Mouse (Mus musculus) stomach, embryonic 14.5 days (tissue): ENCODE measurements around the gene Mical2. TPM values are rescaled to one million over a fixed set of nuclear protein-coding genes. Genes with fewer than 3 reads are reported as not detected.

Source experiments
- ATAC-seq: fragments of 200-750 bp; cut with Nextera tagmentation; 2 replicates; pipeline ENCODE4 v1.8.0; 2017; ENCODE audit warnings: low read depth, moderate TSS enrichment; ENCODE audit not compliant: insufficient number of reproducible peaks, insufficient read depth, low FRiP score
- H3K27ac ChIP-seq: fragments of 300-500 bp; sonication (generic); 2 replicates; pipeline ENCODE4 v1.5.1; 2014; ENCODE audit warnings: mild to moderate bottlenecking, low read length, moderate library complexity, mixed read lengths
- H3K27me3 ChIP-seq: fragments of 300-500 bp; sonication (generic); 2 replicates; pipeline ENCODE4 v1.6.1; 2014; ENCODE audit warnings: low read length, control low read depth, mixed read lengths; ENCODE audit not compliant: control insufficient read depth, insufficient read depth
- H3K36me3 ChIP-seq: fragments of 300-500 bp; sonication (generic); 2 replicates; pipeline ENCODE4 v1.6.1; 2014; ENCODE audit warnings: mild to moderate bottlenecking, control low read depth, low read length, moderate library complexity, mixed read lengths; ENCODE audit not compliant: control insufficient read depth, insufficient read depth
- H3K4me1 ChIP-seq: fragments of 300-500 bp; sonication (generic); 2 replicates; pipeline ENCODE4 v1.6.1; 2014; ENCODE audit warnings: low read length, control low read depth, mixed read lengths; ENCODE audit not compliant: control insufficient read depth, insufficient read depth
- H3K4me2 ChIP-seq: fragments of 300-500 bp; sonication (generic); replicated peaks from 2 replicates; pipeline ENCODE4 v1.6.1; 2014; ENCODE audit warnings: low read depth, low read length, control low read depth
- H3K4me3 ChIP-seq: fragments of 300-500 bp; sonication (generic); 2 replicates; pipeline ENCODE4 v1.5.1; 2014; ENCODE audit warnings: low read depth, low read length, control low read depth
- H3K9ac ChIP-seq: fragments of 300-500 bp; sonication (generic); replicated peaks from 2 replicates; pipeline ENCODE4 v1.6.1; 2014; ENCODE audit warnings: low read depth, mild to moderate bottlenecking, control low read depth, low read length, moderate library complexity, mixed read lengths
- H3K9me3 ChIP-seq: fragments of 300-500 bp; sonication (generic); 2 replicates; pipeline ENCODE4 v1.6.1; 2016; ENCODE audit warnings: low read depth, low read length, control low read depth; ENCODE audit not compliant: control insufficient read depth
- WGBS: fragments of 180-500 bp; shearing (Covaris S2); extraction: QIAGEN DNeasy Blood & Tissue Kit; methylation state at CpG from one replicate; pipeline ENCODE4 v1.1.7; 2014; 5-methylcytosine and 5-hydroxymethylcytosine counted together
- polyA plus RNA-seq: library from polyadenylated mRNA; unstranded; fragments of >200 nt; fragmentation: Nextera tagmentation; extraction: Ambion mirVana; gene quantifications from 2 replicates; pipeline ENCODE4 v1.2.1, GENCODE M21; 2014

The Mical2 gene
- polyA plus RNA-seq, 1 experiment from 2014 or later = 10.7 TPM

DNA sequence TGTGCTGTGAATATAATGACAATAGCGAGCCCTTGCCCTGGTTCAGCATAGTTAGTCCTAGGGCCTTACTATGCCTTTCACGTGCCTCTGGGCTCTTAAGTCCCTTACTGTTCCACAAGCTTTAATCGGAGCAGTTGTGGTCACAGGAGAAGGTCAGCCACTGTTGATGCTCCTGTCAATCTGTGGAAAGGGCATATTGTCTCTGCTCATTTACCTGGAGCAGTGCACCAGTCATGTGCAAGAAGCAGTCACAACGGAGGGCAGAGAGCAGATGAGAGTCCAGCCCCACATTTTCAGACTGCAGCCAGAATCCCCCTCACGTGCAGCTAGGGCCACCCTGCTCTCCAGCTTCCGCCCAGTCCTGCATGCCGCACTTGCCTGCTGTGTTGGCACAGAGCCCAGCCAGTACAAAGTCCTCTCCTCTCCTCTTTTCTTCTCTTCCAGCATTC lies 128.9 kb downstream of the Mical2 start:
- H3K27me3 ChIP-seq = no peaks in the 10 kb centered on the region
- no peak overlapping the region for H3K9ac ChIP-seq
- no peak overlapping the region for H3K4me2 ChIP-seq
- H3K4me3 ChIP-seq = no peak overlapping the region
- H3K36me3 ChIP-seq = no peaks in the 10 kb centered on the region
- ATAC-seq = peak; percentile 84
- no peaks in the 10 kb centered on the region for H3K9me3 ChIP-seq
- peak overlapping the region; percentile 53; the same call in 1 of the 2 replicates for H3K27ac ChIP-seq
- H3K4me1 ChIP-seq = peaks cover 20% of the 10 kb centered on the region
- 9% methylated on average over 7 of the region's 7 CpGs for WGBS

DNA sequence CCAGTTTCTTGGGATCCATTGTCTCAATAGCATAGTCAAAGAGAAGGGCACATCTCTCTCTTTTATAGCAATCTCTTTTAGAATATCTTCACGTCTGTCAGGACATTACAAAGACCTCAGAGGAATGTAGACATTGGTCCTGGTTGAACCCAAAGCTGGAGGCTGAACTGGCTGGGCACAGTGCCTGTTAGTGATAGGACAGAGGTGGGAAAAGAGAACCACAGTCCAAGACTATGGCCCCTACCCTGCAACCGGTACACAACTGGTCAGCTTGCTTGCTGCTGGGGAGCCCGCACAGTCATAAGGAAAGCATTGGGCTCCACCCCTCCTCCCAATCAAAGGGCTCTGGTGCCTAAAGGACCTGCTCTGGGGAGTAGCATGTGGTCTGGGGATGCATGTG lies 133.9 kb downstream of the Mical2 start:
- no peaks in the 10 kb centered on the region for H3K9me3 ChIP-seq
- WGBS = 88% methylated on average over 3 of the region's 3 CpGs
- peaks cover 10% of the 10 kb centered on the region for H3K4me1 ChIP-seq
- H3K36me3 ChIP-seq = no peaks in the 10 kb centered on the region
- H3K27me3 ChIP-seq = no peaks in the 10 kb centered on the region
- H3K4me2 ChIP-seq = no peak overlapping the region
- no peak overlapping the region for H3K4me3 ChIP-seq
- H3K27ac ChIP-seq = no peak overlapping the region
- ATAC-seq = no peak
- no peak overlapping the region for H3K9ac ChIP-seq

DNA sequence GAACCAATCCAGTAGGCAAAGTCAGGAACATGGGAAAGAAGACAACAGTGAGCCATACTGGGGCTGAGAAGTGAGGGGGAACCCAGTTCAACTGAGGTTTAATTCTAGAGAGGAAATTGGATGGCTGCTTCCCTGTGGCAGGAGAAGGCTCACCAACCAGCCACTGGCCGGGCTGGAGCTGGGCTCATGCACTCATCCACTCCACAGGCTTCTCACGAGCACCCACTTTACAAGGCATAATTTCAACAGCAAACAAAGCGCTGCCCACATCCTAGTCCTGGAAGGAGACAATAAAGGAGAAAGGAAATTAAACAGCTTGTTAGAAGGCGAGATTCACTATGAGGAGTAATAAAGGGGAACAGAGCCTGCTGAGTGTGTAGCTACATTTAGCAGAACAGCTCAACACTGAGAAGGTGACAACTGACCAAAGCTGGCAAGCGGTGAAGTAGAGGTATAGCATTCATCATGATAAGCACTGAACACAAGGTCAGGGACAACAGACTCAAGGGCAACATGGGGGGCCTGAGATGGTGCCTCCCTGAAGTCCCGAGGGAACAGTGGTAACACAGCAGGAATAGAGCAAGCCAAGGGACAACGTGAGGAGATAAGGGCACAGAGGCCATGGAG lies 137.0 kb downstream of the Mical2 start:
- Histone ChIP-seq H3K4me3 (no peak overlapping the region), H3K9me3 (no peaks in the 10 kb centered on the region), H3K36me3 (no peaks in the 10 kb centered on the region), H3K27ac (no peak overlapping the region), H3K9ac (no peak overlapping the region), H3K4me2 (no peak overlapping the region), H3K27me3 (no peaks in the 10 kb centered on the region), H3K4me1 (no peaks in the 10 kb centered on the region)
- WGBS = 62% methylated on average over 7 of the region's 7 CpGs
- ATAC-seq = no peak

DNA sequence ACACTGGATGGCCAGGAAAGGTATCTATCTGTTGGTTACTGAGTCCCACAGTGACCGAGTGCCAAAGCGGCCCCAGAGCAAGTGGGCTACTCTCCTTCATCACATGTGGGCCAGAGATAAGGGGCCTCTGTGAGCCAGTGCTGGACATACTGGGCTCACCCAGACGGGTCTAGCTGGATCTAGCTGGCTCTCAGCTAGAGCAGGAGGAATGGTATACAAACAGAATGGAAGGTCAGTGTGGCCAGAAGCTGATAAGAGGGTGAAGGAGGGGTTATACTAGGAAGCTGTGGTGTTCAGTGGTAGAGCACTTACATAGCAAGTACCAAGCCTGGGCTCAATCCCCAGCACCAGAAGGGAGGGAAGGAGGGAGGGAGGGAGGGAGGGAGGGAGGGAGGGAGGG lies 140.2 kb downstream of the Mical2 start:
- no peak overlapping the region for H3K27ac ChIP-seq
- H3K27me3 ChIP-seq = no peaks in the 10 kb centered on the region
- no peak overlapping the region for H3K4me3 ChIP-seq
- no peaks in the 10 kb centered on the region for H3K9me3 ChIP-seq
- no peak for ATAC-seq
- no peaks in the 10 kb centered on the region for H3K4me1 ChIP-seq
- 50% methylated on average over 3 of the region's 3 CpGs for WGBS
- H3K36me3 ChIP-seq = no peaks in the 10 kb centered on the region
- H3K4me2 ChIP-seq = no peak overlapping the region
- H3K9ac ChIP-seq = no peak overlapping the region

DNA sequence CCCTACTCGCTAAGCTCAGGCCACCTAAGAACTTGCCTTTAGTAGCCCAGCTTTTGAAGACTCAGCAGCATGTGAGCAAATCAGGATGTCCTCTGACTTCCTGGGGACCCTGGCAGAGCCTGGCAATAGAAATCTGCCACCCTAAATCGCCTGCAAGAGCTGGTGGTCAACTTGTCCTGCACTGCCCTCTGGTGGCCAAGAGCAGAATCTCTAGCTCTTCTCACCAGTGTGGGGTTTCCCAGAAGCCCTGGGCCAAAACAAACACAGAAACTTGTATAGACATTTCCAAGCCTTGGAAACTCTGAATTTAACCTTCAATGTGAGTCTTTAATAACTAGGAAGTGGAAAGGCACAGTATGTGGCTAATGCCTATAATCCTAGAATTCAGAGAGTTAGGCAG lies 143.4 kb downstream of the Mical2 start:
- H3K4me1 ChIP-seq = no peaks in the 10 kb centered on the region
- H3K4me2 ChIP-seq = no peak overlapping the region
- H3K36me3 ChIP-seq = no peaks in the 10 kb centered on the region
- no peak overlapping the region for H3K9ac ChIP-seq
- WGBS = 35% methylated on average over 2 of the region's 2 CpGs
- no peak overlapping the region for H3K4me3 ChIP-seq
- no peaks in the 10 kb centered on the region for H3K9me3 ChIP-seq
- H3K27ac ChIP-seq = no peak overlapping the region
- no peaks in the 10 kb centered on the region for H3K27me3 ChIP-seq
- ATAC-seq = peak; percentile 54

DNA sequence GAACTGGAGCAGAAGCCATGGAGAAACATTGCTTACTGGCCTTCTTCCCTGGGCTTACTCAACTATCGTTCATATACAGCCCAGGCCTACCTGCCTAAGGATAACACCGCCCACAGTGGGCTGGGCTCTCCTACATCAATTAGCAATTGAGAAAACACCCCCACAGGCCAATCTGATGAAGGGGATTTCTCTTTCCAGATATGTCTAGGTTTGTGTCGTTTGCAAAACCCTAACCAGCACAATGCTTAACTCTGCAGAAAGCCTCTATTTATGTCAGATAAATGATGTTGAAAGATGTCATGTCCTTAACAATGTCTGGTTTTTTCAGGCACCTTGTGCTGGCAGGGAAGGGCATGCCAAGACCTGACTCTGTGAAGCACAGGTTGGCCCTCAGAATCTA lies 144.3 kb downstream of the Mical2 start:
- no peak overlapping the region for H3K4me3 ChIP-seq
- no peak overlapping the region; the same call in 1 of the 2 replicates for H3K27ac ChIP-seq
- H3K27me3 ChIP-seq = no peaks in the 10 kb centered on the region
- no peaks in the 10 kb centered on the region for H3K36me3 ChIP-seq
- no peaks in the 10 kb centered on the region for H3K4me1 ChIP-seq
- no peak overlapping the region for H3K4me2 ChIP-seq
- H3K9me3 ChIP-seq = no peaks in the 10 kb centered on the region
- ATAC-seq = no peak
- H3K9ac ChIP-seq = no peak overlapping the region
- WGBS = 80% methylated on average over 3 of the region's 3 CpGs

DNA sequence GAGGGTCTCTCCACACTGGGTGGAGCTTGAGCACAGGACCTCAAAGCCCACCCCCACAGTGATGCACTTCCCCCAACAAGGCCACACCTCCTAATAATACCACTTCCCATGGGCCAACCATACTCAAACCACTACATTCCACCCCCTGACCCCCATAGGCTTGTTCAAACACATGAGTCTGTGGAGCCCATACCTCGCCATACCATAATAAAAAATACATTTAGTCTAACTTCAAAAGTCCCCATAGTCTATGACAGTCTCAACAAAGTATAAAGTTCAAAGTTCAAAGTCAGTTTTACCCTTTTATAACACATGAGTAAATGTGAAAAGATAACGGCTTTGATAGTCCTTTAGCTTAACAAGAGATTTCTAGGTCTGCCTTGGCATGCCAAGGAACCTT lies 145.7 kb downstream of the Mical2 start:
- 0 out of 2 replicates have a peak, but pooled peaks cover 7% of the 10 kb centered on the region for H3K4me1 ChIP-seq
- no peak for ATAC-seq
- H3K4me3 ChIP-seq = no peak overlapping the region
- no peak overlapping the region for H3K9ac ChIP-seq
- no peaks in the 10 kb centered on the region for H3K27me3 ChIP-seq
- no peak overlapping the region for H3K4me2 ChIP-seq
- 81% methylated on average over 2 of the region's 2 CpGs for WGBS
- no peaks in the 10 kb centered on the region for H3K9me3 ChIP-seq
- H3K27ac ChIP-seq = no peak overlapping the region
- H3K36me3 ChIP-seq = no peaks in the 10 kb centered on the region

DNA sequence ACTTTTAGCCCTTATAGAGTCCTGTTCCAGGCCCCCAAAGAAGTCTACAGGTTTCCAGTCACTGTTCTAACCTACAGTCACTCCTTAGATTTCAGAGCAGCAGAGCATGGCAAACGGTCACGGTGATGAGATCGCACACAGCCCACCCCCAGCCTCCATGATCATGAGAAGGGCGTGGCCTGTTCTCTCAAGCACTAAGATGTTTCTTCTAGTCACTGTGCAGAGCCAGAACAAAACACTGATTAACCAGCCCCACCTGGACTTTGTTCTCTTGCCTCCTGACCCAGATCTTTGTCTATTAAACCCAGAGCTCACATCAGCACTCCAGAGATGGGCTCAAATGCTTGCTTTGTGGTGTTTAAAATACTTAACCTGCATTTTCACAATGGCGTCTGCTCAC lies 148.4 kb downstream of the Mical2 start:
- Histone ChIP-seq H3K9me3 (no peaks in the 10 kb centered on the region), H3K4me3 (no peak overlapping the region), H3K27ac (no peak overlapping the region), H3K27me3 (no peaks in the 10 kb centered on the region), H3K4me2 (no peak overlapping the region), H3K4me1 (0 out of 2 replicates have a peak, but pooled peaks cover 7% of the 10 kb centered on the region), H3K36me3 (no peaks in the 10 kb centered on the region), H3K9ac (no peak overlapping the region)
- WGBS = 83% methylated on average over 5 of the region's 5 CpGs
- ATAC-seq = no peak

DNA sequence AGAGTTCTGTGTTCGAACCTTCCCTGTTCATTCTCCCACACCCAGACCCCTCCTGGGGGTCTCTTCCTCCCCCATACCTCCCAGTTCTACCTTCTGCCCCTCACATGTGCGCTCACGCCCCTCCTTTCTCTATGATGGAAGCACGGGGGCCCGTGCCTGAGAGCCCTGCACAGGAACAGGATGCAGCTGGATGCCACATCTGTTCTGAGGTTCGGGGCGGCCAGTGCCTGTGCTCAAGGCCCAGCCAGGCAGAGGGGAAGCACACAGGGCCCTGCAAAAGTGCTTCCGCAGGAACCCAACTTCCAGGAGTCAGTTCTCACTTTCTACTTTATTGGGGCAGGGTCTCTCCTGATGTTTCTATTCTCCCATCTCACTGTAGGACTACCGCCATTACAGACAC lies 149.4 kb downstream of the Mical2 start:
- H3K27ac ChIP-seq = peak overlapping the region; percentile 41; the same call in 1 of the 2 replicates
- no peak for ATAC-seq
- no peaks in the 10 kb centered on the region for H3K36me3 ChIP-seq
- no peaks in the 10 kb centered on the region for H3K27me3 ChIP-seq
- H3K9ac ChIP-seq = no peak overlapping the region
- H3K9me3 ChIP-seq = no peaks in the 10 kb centered on the region
- no peak overlapping the region for H3K4me3 ChIP-seq
- no peak overlapping the region for H3K4me2 ChIP-seq
- 0 out of 2 replicates have a peak, but pooled peaks cover 7% of the 10 kb centered on the region for H3K4me1 ChIP-seq
- WGBS = 72% methylated on average over 9 of the region's 9 CpGs
